Mouse (Mus musculus) liver, postnatal 0 days (tissue): Measurements from ENCODE around the gene Itpr2. TPM values are rescaled to one million over a fixed set of nuclear protein-coding genes. Genes with fewer than 3 reads are reported as not detected.
A peak's percentile ranks its signal among the peaks of the same experiment; 100 is the strongest.

Experiments
- ATAC-seq: fragments of 200-750 bp; cut with Nextera tagmentation; 2 replicates; pipeline ENCODE4 v1.8.0; 2017; ENCODE audit warnings: mild to moderate bottlenecking, moderate library complexity
- DNase-seq: peaks from one replicate; pipeline ENCODE4 v3.0.0-alpha.2; 2016
- H3K27ac ChIP-seq: fragments of 300-500 bp; sonication (generic); 2 replicates; pipeline ENCODE4 v1.5.1; 2014; ENCODE audit warnings: antibody characterized with exemption, moderate library complexity, mild to moderate bottlenecking, low read depth
- H3K27me3 ChIP-seq: fragments of 300-500 bp; sonication (generic); 2 replicates; pipeline ENCODE4 v1.6.1; 2014; ENCODE audit warnings: low read length, control low read depth, mixed read lengths; ENCODE audit not compliant: insufficient read depth
- H3K36me3 ChIP-seq: fragments of 300-500 bp; sonication (generic); replicated peaks from 2 replicates; pipeline ENCODE4 v1.6.1; 2014; ENCODE audit warnings: mild to moderate bottlenecking, control low read depth, low read length, moderate library complexity, mixed read lengths; ENCODE audit not compliant: insufficient read depth
- H3K4me1 ChIP-seq: fragments of 300-500 bp; sonication (generic); 2 replicates; pipeline ENCODE4 v1.6.1; 2014; ENCODE audit warnings: antibody characterized with exemption, mild to moderate bottlenecking, control low read depth; ENCODE audit not compliant: insufficient read depth
- H3K4me2 ChIP-seq: fragments of 300-500 bp; sonication (generic); 2 replicates; pipeline ENCODE4 v1.6.1; 2014; ENCODE audit warnings: low read depth, mild to moderate bottlenecking, low read length, moderate library complexity, mixed read lengths
- H3K4me3 ChIP-seq: fragments of 300-500 bp; sonication (generic); 2 replicates; pipeline ENCODE4 v1.5.1; 2014; ENCODE audit warnings: low read depth, low read length
- H3K9ac ChIP-seq: fragments of 300-500 bp; sonication (generic); replicated peaks from 2 replicates; pipeline ENCODE4 v1.6.1; 2014; ENCODE audit warnings: mild to moderate bottlenecking, moderate library complexity
- H3K9me3 ChIP-seq: fragments of 300-500 bp; sonication (generic); 2 replicates; pipeline ENCODE4 v1.6.1; 2016; ENCODE audit warnings: mild to moderate bottlenecking, control low read depth, low read length, mixed read lengths
- CTCF ChIP-seq: sonication (generic); IDR thresholded peaks from 2 replicates; pipeline ENCODE4 v1.5.1; 2016; ENCODE audit warnings: antibody characterized with exemption, low read depth
- EP300 ChIP-seq: IDR thresholded peaks from 2 replicates; pipeline ENCODE4 v1.6.1; 2016; ENCODE audit warnings: antibody characterized with exemption, low read depth, mild to moderate bottlenecking
- WGBS: fragments of 180-500 bp; shearing (Covaris S2); extraction: QIAGEN DNeasy Blood & Tissue Kit; methylation state at CpG from one replicate; pipeline ENCODE4 v1.1.7; 2014; ENCODE audit not compliant: insufficient replicate concordance; 5-methylcytosine and 5-hydroxymethylcytosine counted together
- polyA plus RNA-seq: library from polyadenylated mRNA; unstranded; fragments of >200 nt; fragmentation: Nextera tagmentation; extraction: Ambion mirVana; gene quantifications from 2 replicates; pipeline ENCODE4 v1.2.1, GENCODE M21; 2015

The Itpr2 gene
- polyA plus RNA-seq, 1 experiment from 2014 or later, result 13.8 TPM

DNA sequence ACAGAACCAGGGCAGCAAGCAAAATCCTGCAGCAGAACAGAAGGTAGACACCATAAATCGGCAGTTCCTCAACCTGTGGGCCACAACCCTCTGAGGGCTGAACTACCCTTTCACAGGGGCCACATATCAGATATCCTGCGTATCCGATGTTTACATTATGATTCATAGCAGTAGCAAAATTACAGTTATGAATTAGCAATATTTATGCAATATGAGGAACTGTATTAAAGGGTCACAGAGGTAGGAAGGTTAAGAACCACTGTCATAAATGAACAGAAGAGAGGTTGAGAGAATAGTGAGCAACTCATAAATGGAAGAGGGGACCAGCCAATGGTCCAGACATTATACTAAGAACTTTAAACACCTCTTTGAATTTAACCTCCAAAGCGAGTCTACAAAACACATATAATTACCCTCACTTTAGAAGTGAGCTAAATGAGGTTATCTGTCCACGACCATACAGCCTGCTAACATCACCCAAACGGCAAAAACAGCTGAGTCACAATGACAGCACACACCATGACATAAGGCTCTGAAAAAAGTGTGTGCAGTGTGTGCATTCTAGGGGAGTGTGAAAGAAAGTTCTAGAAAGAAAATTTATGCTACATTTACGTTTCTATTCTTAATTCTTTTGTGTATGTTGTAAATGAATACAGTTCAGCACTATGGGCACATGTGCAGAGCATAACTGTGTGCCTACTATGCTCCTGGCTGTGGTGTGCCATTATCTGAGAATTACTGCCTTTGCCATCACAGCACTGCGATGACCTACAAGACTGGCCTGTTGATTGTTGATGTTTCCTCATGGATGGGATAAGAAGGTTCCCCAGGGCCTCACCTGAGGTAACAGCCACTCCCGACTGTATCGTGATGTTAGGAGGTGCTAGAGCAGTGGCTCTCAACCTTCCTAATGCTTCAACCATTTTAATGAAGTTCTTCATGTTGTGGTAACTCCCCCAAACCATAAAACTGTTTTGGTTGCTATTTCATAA, 47.2 kb downstream of the Itpr2 start:
- TF ChIP-seq EP300 (peak; percentile 85), CTCF (no peak)
- Histone ChIP-seq H3K4me1 (peaks cover 10% of the 10 kb centered on the region), H3K27ac (peak overlapping the region; percentile 67), H3K9me3 (no peaks in the 10 kb centered on the region), H3K27me3 (0 out of 2 replicates have a peak, but pooled peaks cover 2% of the 10 kb centered on the region), H3K4me2 (no peak overlapping the region), H3K4me3 (no peak overlapping the region), H3K36me3 (no peaks in the 10 kb centered on the region), H3K9ac (no peak overlapping the region)
- peak; percentile 99 for ATAC-seq
- 67% methylated on average over 10 of the region's 10 CpGs for WGBS
- no peak for DNase-seq

DNA sequence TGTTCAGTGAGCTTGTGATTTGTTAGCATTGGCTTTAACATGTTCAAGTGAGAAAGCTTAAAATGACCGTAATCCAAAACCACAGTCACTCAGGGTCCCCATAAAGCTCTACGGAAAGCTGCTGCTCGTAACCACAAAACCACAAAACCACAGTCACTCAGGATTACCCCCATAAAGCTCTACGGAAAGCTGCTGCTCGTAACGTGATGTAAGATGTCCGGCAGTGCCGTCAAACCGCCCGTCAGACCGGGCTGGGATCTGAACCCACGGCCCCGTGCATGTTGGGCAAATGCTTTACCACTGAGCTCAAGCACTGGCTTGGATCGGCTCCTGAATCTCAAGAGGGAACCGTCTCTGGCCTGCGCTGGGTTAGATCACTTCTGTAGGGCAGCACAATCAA, 49.5 kb downstream of the Itpr2 start:
- ATAC-seq, result no peak
- TF ChIP-seq CTCF, result no peak
- TF ChIP-seq EP300, result no peak

DNA sequence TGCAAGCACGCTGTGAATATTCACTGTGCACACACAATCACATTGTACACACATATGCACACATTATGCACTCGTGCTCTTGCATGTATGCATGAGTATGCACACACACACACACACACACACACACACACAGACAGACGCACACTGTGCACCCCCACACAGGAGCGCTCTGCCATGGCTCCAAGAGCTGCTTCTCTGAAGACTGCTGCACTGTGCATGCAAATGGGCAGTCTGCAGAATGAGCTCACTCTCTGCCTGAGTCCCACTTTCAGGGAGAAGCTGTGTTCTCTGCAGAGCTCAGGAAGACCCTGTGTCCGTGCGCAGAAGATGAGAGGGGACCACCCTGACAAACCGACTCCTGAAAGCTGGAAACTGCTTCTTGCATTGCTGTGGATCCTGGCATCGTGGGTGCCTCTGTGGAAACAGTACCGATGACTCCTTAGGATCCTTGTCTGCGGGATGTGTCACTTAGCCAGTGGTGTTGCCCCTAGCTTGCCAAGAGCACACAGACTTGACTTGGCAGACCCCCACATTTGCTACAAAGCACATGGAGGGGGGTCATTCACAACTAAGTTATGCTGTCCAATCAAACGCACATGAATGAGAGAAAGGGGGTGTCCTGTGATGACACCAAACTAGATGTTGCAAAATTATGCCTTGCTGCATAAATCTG, 55.9 kb downstream of the Itpr2 start:
- no peak overlapping the region for H3K4me3 ChIP-seq
- no peaks in the 10 kb centered on the region for H3K9me3 ChIP-seq
- no peaks in the 10 kb centered on the region for H3K27me3 ChIP-seq
- H3K9ac ChIP-seq, result no peak overlapping the region
- H3K27ac ChIP-seq, result no peak overlapping the region
- no peaks in the 10 kb centered on the region for H3K4me1 ChIP-seq
- ATAC-seq (no peak), DNase-seq (no peak)
- H3K4me2 ChIP-seq, result no peak overlapping the region
- WGBS, result 79% methylated on average over 11 of the region's 11 CpGs
- H3K36me3 ChIP-seq, result no peaks in the 10 kb centered on the region
- TF ChIP-seq EP300 (no peak), CTCF (no peak)

More for the DNA sequence above, 49.5 kb downstream of the Itpr2 start:
- no peaks in the 10 kb centered on the region for H3K36me3 ChIP-seq
- H3K9me3 ChIP-seq, result no peaks in the 10 kb centered on the region
- no peak for DNase-seq
- no peak overlapping the region for H3K4me3 ChIP-seq
- WGBS, result 33% methylated on average over 16 of the region's 16 CpGs
- peaks cover 10% of the 10 kb centered on the region for H3K4me1 ChIP-seq
- no peak overlapping the region for H3K4me2 ChIP-seq
- 0 out of 2 replicates have a peak, but pooled peaks cover 2% of the 10 kb centered on the region for H3K27me3 ChIP-seq
- H3K9ac ChIP-seq, result no peak overlapping the region
- no peak overlapping the region for H3K27ac ChIP-seq

DNA sequence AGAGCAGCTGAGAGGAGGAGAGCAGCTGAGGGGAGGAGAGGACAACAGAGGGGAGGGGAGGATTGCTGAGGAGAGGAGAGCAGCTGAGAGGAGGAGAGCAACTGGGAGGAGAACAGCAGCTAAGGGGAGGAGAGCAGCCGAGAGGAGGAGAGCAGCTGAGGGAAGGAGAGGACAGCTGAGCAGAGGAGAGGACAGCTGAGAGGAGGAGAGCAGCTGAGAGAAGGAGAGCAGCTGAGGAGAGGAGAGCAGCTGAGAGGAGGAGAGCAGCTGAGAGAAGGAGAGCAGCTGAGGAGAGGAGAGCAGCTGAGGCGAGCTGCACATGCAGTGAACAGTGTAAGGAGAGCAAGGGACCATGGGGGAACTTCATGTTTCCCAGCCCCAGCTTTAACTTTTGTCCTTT, 62.2 kb downstream of the Itpr2 start:
- Histone ChIP-seq H3K9ac (no peak overlapping the region), H3K27ac (no peak overlapping the region), H3K36me3 (no peaks in the 10 kb centered on the region), H3K4me1 (0 out of 2 replicates have a peak, but pooled peaks cover 3% of the 10 kb centered on the region), H3K4me2 (no peak overlapping the region), H3K27me3 (no peaks in the 10 kb centered on the region), H3K4me3 (no peak overlapping the region), H3K9me3 (no peaks in the 10 kb centered on the region)
- WGBS, result 33% methylated on average over 2 of the region's 2 CpGs
- DNase-seq, result no peak
- TF ChIP-seq EP300, result no peak
- no peak for TF ChIP-seq CTCF
- no peak for ATAC-seq

DNA sequence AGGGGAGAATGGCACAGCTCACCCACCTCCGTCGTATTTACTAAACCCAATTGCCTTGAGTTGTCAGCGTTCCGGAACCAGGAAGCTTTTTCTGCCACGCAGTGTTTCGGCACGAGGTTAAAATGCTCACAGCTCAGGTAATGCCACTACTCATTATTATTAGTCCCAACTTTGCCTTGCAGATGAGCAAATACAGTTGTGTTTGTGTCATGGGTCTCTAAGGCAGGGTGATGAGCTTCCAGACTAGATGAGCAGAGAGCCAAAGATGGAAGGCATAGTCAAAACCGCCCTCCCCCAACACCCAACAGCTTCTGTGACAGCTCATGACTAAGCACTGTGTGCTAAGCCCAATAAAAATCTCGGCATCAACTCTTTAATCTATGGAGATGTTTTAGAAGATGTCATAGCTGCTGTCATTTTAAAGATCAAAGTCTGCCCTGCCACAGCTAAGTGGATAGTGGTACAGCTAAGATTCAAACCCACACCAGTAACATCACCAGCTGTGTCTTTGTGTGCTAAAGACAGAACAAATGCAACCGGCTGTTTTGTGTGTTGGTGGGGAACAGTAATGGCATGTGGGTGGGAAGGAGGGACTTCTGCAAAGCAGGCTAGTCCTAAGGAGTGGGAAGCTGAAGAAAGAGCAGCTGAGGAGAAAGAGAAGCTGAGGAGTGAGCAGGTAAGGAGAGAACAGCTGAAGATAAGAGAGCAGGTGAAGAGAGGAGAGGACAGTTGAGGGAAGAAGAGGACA, 62.8 kb downstream of the Itpr2 start:
- Histone ChIP-seq H3K4me3 (no peak overlapping the region), H3K27me3 (no peaks in the 10 kb centered on the region), H3K36me3 (no peaks in the 10 kb centered on the region), H3K4me1 (0 out of 2 replicates have a peak, but pooled peaks cover 6% of the 10 kb centered on the region), H3K9me3 (no peaks in the 10 kb centered on the region), H3K9ac (no peak overlapping the region), H3K27ac (no peak overlapping the region), H3K4me2 (no peak overlapping the region)
- WGBS, result 73% methylated on average over 10 of the region's 10 CpGs
- DNase-seq, result no peak
- ATAC-seq, result no peak
- no peak for TF ChIP-seq EP300
- TF ChIP-seq CTCF, result no peak
